In the genomic region with DNA sequence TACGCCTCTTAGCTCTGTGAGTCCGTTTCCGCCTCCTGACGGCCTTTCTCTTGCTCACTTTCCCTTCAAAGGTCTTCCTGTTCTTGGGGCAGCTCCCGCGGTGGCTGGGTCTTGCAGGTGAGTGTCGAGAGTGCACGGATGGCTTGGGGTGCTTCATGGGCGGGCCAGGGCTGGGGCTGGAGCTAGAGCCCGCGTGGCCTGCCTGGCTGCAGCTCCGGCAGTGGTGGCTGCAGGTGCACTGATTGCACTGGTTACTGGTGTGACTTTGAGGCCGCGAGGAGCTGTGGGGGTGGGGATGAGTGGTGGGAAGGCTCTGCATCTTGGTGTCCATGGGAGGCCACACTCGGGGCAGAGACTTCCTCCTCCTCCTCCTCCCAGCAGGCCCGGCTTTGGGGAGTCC, we compare ENCODE assay signal across 18 mouse cellular contexts. TPM values are rescaled to one million over a fixed set of nuclear protein-coding genes. Genes with fewer than 3 reads are reported as not detected.
A peak's percentile ranks its signal among the peaks of the same experiment; 100 is the strongest.
DNase-seq lines count a peak whose midpoint lies in the region; ATAC-seq and TF ChIP-seq lines count a peak whose summit lies in the region.
"Had no signal": no experiment of that assay in that cellular context is flagged by ENCODE, and none has a peak within 500 bp of the region (broad histone marks: within the 10 kb centered on the region; RNA-seq: fewer than 3 reads in every experiment).

TSS of gene Tnp2 (minus strand) at position 390 of the 400 bp plus-strand sequence.

- peak; percentile 23 for DNase-seq in cerebellum, adult 9-11 months
- DNase-seq in cerebellum, adult 18-20 months, result no peak
- DNase-seq in testis, postnatal 14 days (ENCODE audit: low spot score), result no peak
- no peak for DNase-seq in limb, embryonic 14.5 days (ENCODE audit: low spot score)
- DNase-seq in lung, postnatal 4 days, result no peak
- no peak for DNase-seq in urinary bladder, postnatal 4 days (ENCODE audit: low spot score in 2 of 2)
- no peak for DNase-seq in right cerebral cortex, postnatal 14 days
- DNase-seq: cerebellum, adult 2 months; embryo, embryonic 11 days; heart, adult 18-20 months; heart, postnatal 14 days; kidney, postnatal 25 days; lung, adult 18-20 months; midbrain, embryonic 14.5 days had no signal

- H3K27ac ChIP-seq in testis, adult 2 months (ENCODE audit: control insufficient read depth, insufficient read depth, low read depth, low read length), result peak within 1 kb of the TSS; percentile 78
- 0 out of 2 replicates have a peak within 1 kb of the TSS, but pooled peaks have one; percentile 19 for H3K27ac ChIP-seq in limb, embryonic 14.5 days (replicated peaks; ENCODE audit: low read depth, low read length)
- H3K27ac ChIP-seq: neural tube, embryonic 13.5 days had no signal

- H3K9ac ChIP-seq in limb, embryonic 14.5 days (ENCODE audit: low read depth, low read length, severe bottlenecking), result no peak within 1 kb of the TSS
- H3K9ac ChIP-seq: limb, embryonic 12.5 days; neural tube, embryonic 13.5 days had no signal

- no peaks in the 10 kb centered on the region for H3K36me3 ChIP-seq in testis, adult 2 months (ENCODE audit: control insufficient read depth, insufficient read depth, low read length)
- peaks cover 1% of the 10 kb centered on the region; the same call in 1 of the 2 replicates for H3K36me3 ChIP-seq in limb, embryonic 14.5 days (ENCODE audit: control insufficient read depth, insufficient read depth, low read length)
- H3K36me3 ChIP-seq: limb, embryonic 12.5 days; neural tube, embryonic 13.5 days had no signal

- H3K4me2 ChIP-seq in limb, embryonic 14.5 days (replicated peaks; ENCODE audit: low read depth, low read length, severe bottlenecking), result no peak within 1 kb of the TSS
- H3K4me2 ChIP-seq: limb, embryonic 12.5 days; neural tube, embryonic 13.5 days had no signal

- TF ChIP-seq POLR2A in testis, adult 2 months (IDR thresholded peaks at IDR 0.05; ENCODE audit: control insufficient read depth, low read depth, low read length), result peak; percentile 66; the same call in 1 of the 2 replicates
- TF ChIP-seq POLR2A in limb, embryonic 14.5 days (IDR thresholded peaks at IDR 0.05; ENCODE audit: borderline replicate concordance, extremely low read depth, insufficient read depth, insufficient read length), result no peak

- no peaks in the 10 kb centered on the region for H3K9me3 ChIP-seq in limb, embryonic 14.5 days (ENCODE audit: control insufficient read depth, low read length)
- H3K9me3 ChIP-seq: limb, embryonic 12.5 days; neural tube, embryonic 13.5 days had no signal

- H3K27me3 ChIP-seq in testis, adult 2 months (ENCODE audit: control insufficient read depth, insufficient read depth, low read length), result no peaks in the 10 kb centered on the region
- no peaks in the 10 kb centered on the region for H3K27me3 ChIP-seq in limb, embryonic 14.5 days (ENCODE audit: control insufficient read depth, insufficient read depth, low read length)

- WGBS in limb, embryonic 14.5 days, result 42% methylated on average over 16 of the region's 16 CpGs

- TF ChIP-seq CTCF in testis, adult 2 months (IDR thresholded peaks at IDR 0.05; ENCODE audit: control insufficient read depth, insufficient read depth, insufficient replicate concordance, low read depth, low read length), result no peak

- ATAC-seq in limb, embryonic 14.5 days (ENCODE audit: low FRiP score, low read depth), result no peak

- H3K4me3 ChIP-seq in testis, adult 2 months (ENCODE audit: control insufficient read depth, low read depth, low read length), result peak within 1 kb of the TSS; percentile 97
- H3K4me3 ChIP-seq in limb, embryonic 14.5 days (replicated peaks; ENCODE audit: low read length), result no peak within 1 kb of the TSS
- H3K4me3 ChIP-seq: limb, embryonic 12.5 days; neural tube, embryonic 13.5 days had no signal

- H3K4me1 ChIP-seq in testis, adult 2 months (ENCODE audit: control insufficient read depth, insufficient read depth, low read length), result peaks cover 12% of the 10 kb centered on the region
- H3K4me1 ChIP-seq in limb, embryonic 14.5 days (ENCODE audit: control insufficient read depth, insufficient read depth, low read length), result peaks cover 9% of the 10 kb centered on the region

RNA-seq across cellular contexts. Expression of gene Tnp2, which starts in this region (rescaled TPM):
- 28,810 and 28,975 TPM in 2 replicates for polyA plus RNA-seq in testis, adult 2 months (2012; rRNA removed)
- not detected in 2 replicates for polyA plus RNA-seq in limb, embryonic 14.5 days (2012; rRNA removed)
- not detected in 2 replicates for polyA plus RNA-seq in limb, embryonic 14.5 days (2014; fragmentation: Nextera tagmentation; extraction: Ambion mirVana)
- polyA plus RNA-seq: cerebellum, adult 2 months; intestine, embryonic 14.5 days; limb, embryonic 12.5 days; midbrain, embryonic 14.5 days; neural tube, embryonic 13.5 days had no signal

Comparison
In these comparisons a context has a peak if more than half of its experiments do, and no peak if none do; other contexts are left out.
1. RNA of gene Tnp2 (polyA plus RNA-seq): 28,810 to 28,975 TPM in testis, adult 2 months; not detected in limb, embryonic 14.5 days; every median in the first group is over 1,000 times any median in the second.